Mouse (Mus musculus): ENCODE measurements at regions not wholly inside any gene's neighbourhood (a gene's known extent, or its start where the extent isn't known, plus 50 kb on each side); places are given as distances from the start of the nearest gene placed in this dataset.

- peaks cover 31% of the 10 kb centered on the region for H3K4me1 ChIP-seq (ENCODE audit: control insufficient read depth, insufficient read depth, low read length)
- no peaks in the 10 kb centered on the region for H3K36me3 ChIP-seq (ENCODE audit: control insufficient read depth, insufficient read depth, low read length)
- H3K27ac ChIP-seq (ENCODE audit: low read depth, low read length), result no peak overlapping the region
- no peak overlapping the region for H3K4me3 ChIP-seq (ENCODE audit: low read depth, low read length)
- ATAC-seq, result no peak
- H3K27me3 ChIP-seq (replicated peaks; ENCODE audit: control insufficient read depth, insufficient read depth, low read length), result no peaks in the 10 kb centered on the region
- no peak for DNase-seq (ENCODE audit: low spot score)
- H3K9me3 ChIP-seq (replicated peaks; ENCODE audit: control insufficient read depth, low read length), result no peaks in the 10 kb centered on the region
- H3K9ac ChIP-seq (ENCODE audit: low read length), result no peak overlapping the region
- H3K4me2 ChIP-seq (ENCODE audit: low read length), result no peak overlapping the region
- WGBS, result 95% methylated on average over 7 of the region's 7 CpGs
Measured at GRCm38 (mm10) chr13:44103340-44103739, 318.8 kb downstream of the Cd83 start.

DNA sequence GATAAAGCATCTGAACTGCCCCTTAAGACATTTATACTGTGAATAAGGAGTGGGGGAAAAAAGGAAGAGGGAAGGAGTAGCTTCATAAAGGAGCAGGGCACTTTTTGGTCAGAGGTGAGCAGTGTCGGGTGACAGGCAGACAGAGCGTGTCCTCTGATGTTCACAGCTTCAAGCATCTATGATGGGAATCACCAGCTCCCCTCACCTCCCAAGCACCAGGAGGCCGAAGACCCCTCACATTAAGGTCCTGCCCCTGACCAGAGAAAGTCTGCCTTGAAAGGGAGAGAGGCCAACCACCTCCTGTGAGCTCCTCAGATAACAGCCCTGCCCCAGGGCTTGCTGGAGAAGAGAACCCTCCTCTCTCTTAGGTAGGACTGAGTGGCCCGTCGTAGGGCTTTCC, 320.6 kb downstream of the Cd83 start:
- Histone ChIP-seq H3K27ac (ENCODE audit: low read depth, low read length) (no peak overlapping the region), H3K9me3 (replicated peaks; ENCODE audit: control insufficient read depth, low read length) (no peaks in the 10 kb centered on the region), H3K27me3 (replicated peaks; ENCODE audit: control insufficient read depth, insufficient read depth, low read length) (no peaks in the 10 kb centered on the region), H3K9ac (ENCODE audit: low read length) (no peak overlapping the region), H3K4me1 (ENCODE audit: control insufficient read depth, insufficient read depth, low read length) (peaks cover 16% of the 10 kb centered on the region), H3K4me2 (ENCODE audit: low read length) (no peak overlapping the region), H3K36me3 (ENCODE audit: control insufficient read depth, insufficient read depth, low read length) (no peaks in the 10 kb centered on the region), H3K4me3 (ENCODE audit: low read depth, low read length) (no peak overlapping the region)
- ATAC-seq (no peak), DNase-seq (ENCODE audit: low spot score) (no peak)
- WGBS, result 86% methylated on average over 5 of the region's 5 CpGs

GRCm38 (mm10) chr13:44108695-44109094, 324.1 kb downstream of the Cd83 start:
- Histone ChIP-seq H3K4me3 (ENCODE audit: low read depth, low read length) (no peak overlapping the region), H3K4me1 (ENCODE audit: control insufficient read depth, insufficient read depth, low read length) (no peaks in the 10 kb centered on the region), H3K9ac (ENCODE audit: low read length) (no peak overlapping the region), H3K27ac (ENCODE audit: low read depth, low read length) (no peak overlapping the region), H3K9me3 (replicated peaks; ENCODE audit: control insufficient read depth, low read length) (no peaks in the 10 kb centered on the region), H3K36me3 (ENCODE audit: control insufficient read depth, insufficient read depth, low read length) (no peaks in the 10 kb centered on the region), H3K4me2 (ENCODE audit: low read length) (no peak overlapping the region), H3K27me3 (replicated peaks; ENCODE audit: control insufficient read depth, insufficient read depth, low read length) (no peaks in the 10 kb centered on the region)
- DNase-seq (ENCODE audit: low spot score) (no peak), ATAC-seq (no peak)
- 78% methylated on average over 11 of the region's 11 CpGs for WGBS

- no peak for ATAC-seq
Measured at GRCm38 (mm10) chr13:44113043-44113442, 328.5 kb downstream of the Cd83 start.

GRCm38 (mm10) chr13:44114856-44115255, 330.3 kb downstream of the Cd83 start:
- DNase-seq (ENCODE audit: low spot score) (no peak), ATAC-seq (no peak)
- Histone ChIP-seq H3K27me3 (replicated peaks; ENCODE audit: control insufficient read depth, insufficient read depth, low read length) (no peaks in the 10 kb centered on the region), H3K4me1 (ENCODE audit: control insufficient read depth, insufficient read depth, low read length) (no peaks in the 10 kb centered on the region), H3K4me3 (ENCODE audit: low read depth, low read length) (no peak overlapping the region), H3K36me3 (ENCODE audit: control insufficient read depth, insufficient read depth, low read length) (no peaks in the 10 kb centered on the region), H3K9ac (ENCODE audit: low read length) (no peak overlapping the region), H3K4me2 (ENCODE audit: low read length) (no peak overlapping the region), H3K27ac (ENCODE audit: low read depth, low read length) (no peak overlapping the region), H3K9me3 (replicated peaks; ENCODE audit: control insufficient read depth, low read length) (no peaks in the 10 kb centered on the region)
- 92% methylated on average over 5 of the region's 5 CpGs for WGBS

More at GRCm38 (mm10) chr13:44113043-44113442, 328.5 kb downstream of the Cd83 start:
- no peak for DNase-seq (ENCODE audit: low spot score)
- no peak overlapping the region for H3K4me3 ChIP-seq (ENCODE audit: low read depth, low read length)
- no peak overlapping the region for H3K27ac ChIP-seq (ENCODE audit: low read depth, low read length)
- no peaks in the 10 kb centered on the region for H3K36me3 ChIP-seq (ENCODE audit: control insufficient read depth, insufficient read depth, low read length)
- no peak overlapping the region for H3K9ac ChIP-seq (ENCODE audit: low read length)
- no peaks in the 10 kb centered on the region for H3K27me3 ChIP-seq (replicated peaks; ENCODE audit: control insufficient read depth, insufficient read depth, low read length)
- H3K4me1 ChIP-seq (ENCODE audit: control insufficient read depth, insufficient read depth, low read length), result no peaks in the 10 kb centered on the region
- H3K4me2 ChIP-seq (ENCODE audit: low read length), result no peak overlapping the region
- 94% methylated on average over 5 of the region's 5 CpGs for WGBS
- no peaks in the 10 kb centered on the region for H3K9me3 ChIP-seq (replicated peaks; ENCODE audit: control insufficient read depth, low read length)

DNA sequence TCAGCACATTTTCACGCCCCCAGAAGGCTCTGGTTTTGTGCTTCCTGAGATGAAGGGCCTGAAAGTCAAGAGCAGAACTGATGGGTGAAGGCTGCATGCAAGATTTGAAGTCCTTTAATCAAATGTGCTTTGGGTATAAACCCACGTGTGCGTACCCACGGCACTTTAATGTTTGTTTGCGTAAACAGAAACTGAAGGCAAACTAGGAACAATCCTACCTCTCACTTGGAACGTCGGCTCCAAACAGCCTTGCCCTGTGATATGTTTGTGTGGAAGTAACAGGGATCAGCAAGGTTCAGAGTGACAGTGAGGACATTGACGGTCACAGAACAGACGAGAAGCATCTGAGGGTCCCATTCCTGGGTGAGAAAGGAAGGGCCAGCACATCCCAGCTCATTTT, 333.3 kb downstream of the Cd83 start:
- H3K9me3 ChIP-seq (replicated peaks; ENCODE audit: control insufficient read depth, low read length), result no peaks in the 10 kb centered on the region
- DNase-seq (ENCODE audit: low spot score) (no peak), ATAC-seq (no peak)
- no peak overlapping the region for H3K4me3 ChIP-seq (ENCODE audit: low read depth, low read length)
- WGBS, result 86% methylated on average over 9 of the region's 9 CpGs
- no peak overlapping the region for H3K9ac ChIP-seq (ENCODE audit: low read length)
- no peak overlapping the region for H3K4me2 ChIP-seq (ENCODE audit: low read length)
- H3K27ac ChIP-seq (ENCODE audit: low read depth, low read length), result no peak overlapping the region
- no peaks in the 10 kb centered on the region for H3K27me3 ChIP-seq (replicated peaks; ENCODE audit: control insufficient read depth, insufficient read depth, low read length)
- peaks cover 14% of the 10 kb centered on the region for H3K4me1 ChIP-seq (ENCODE audit: control insufficient read depth, insufficient read depth, low read length)
- no peaks in the 10 kb centered on the region for H3K36me3 ChIP-seq (ENCODE audit: control insufficient read depth, insufficient read depth, low read length)

GRCm38 (mm10) chr13:44118846-44119245, 334.3 kb downstream of the Cd83 start:
- no peak overlapping the region for H3K4me2 ChIP-seq (ENCODE audit: low read length)
- 85% methylated on average over 6 of the region's 6 CpGs for WGBS
- no peaks in the 10 kb centered on the region for H3K27me3 ChIP-seq (replicated peaks; ENCODE audit: control insufficient read depth, insufficient read depth, low read length)
- H3K4me1 ChIP-seq (ENCODE audit: control insufficient read depth, insufficient read depth, low read length), result peaks cover 14% of the 10 kb centered on the region
- no peak overlapping the region for H3K4me3 ChIP-seq (ENCODE audit: low read depth, low read length)
- H3K36me3 ChIP-seq (ENCODE audit: control insufficient read depth, insufficient read depth, low read length), result no peaks in the 10 kb centered on the region
- no peak for DNase-seq (ENCODE audit: low spot score)
- H3K9me3 ChIP-seq (replicated peaks; ENCODE audit: control insufficient read depth, low read length), result no peaks in the 10 kb centered on the region
- H3K9ac ChIP-seq (ENCODE audit: low read length), result no peak overlapping the region
- H3K27ac ChIP-seq (ENCODE audit: low read depth, low read length), result no peak overlapping the region
- ATAC-seq, result no peak

DNA sequence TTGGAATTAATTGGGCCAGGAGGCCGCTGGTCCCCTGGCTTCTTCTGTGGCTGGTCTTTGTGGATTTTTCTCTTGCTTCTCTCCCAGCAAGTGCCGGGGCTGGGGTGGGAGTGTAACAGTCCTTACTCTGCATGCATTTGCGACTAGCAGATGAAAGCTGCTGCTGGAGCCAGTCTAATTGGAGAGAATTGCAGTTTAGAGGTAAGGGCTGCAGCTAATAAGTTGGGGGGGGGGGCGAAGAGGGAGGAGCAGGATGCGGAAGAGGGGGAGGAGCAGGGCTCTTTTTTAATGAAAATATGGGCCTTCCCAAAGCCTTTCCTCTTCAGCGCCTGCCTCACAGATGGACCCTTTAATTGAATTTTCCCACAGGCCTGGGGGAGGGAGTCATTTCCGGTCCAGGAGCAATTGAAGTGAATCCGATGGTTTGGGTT, 336.7 kb downstream of the Cd83 start:
- Histone ChIP-seq H3K36me3 (ENCODE audit: control insufficient read depth, insufficient read depth, low read length) (no peaks in the 10 kb centered on the region), H3K4me3 (ENCODE audit: low read depth, low read length) (no peak overlapping the region), H3K27me3 (replicated peaks; ENCODE audit: control insufficient read depth, insufficient read depth, low read length) (no peaks in the 10 kb centered on the region), H3K4me2 (ENCODE audit: low read length) (peak overlapping the region; percentile 9; the same call in 1 of the 2 replicates), H3K9ac (ENCODE audit: low read length) (no peak overlapping the region), H3K4me1 (ENCODE audit: control insufficient read depth, insufficient read depth, low read length) (peaks cover 14% of the 10 kb centered on the region), H3K27ac (ENCODE audit: low read depth, low read length) (peak overlapping the region; percentile 67), H3K9me3 (replicated peaks; ENCODE audit: control insufficient read depth, low read length) (no peaks in the 10 kb centered on the region)
- ATAC-seq, result peak; percentile 73
- WGBS, result 3% methylated on average over 7 of the region's 8 CpGs
- DNase-seq (ENCODE audit: low spot score), result peak; percentile 74

- 53% methylated on average over 7 of the region's 7 CpGs for WGBS
- H3K36me3 ChIP-seq (ENCODE audit: control insufficient read depth, insufficient read depth, low read length), result no peaks in the 10 kb centered on the region
- no peak overlapping the region for H3K27ac ChIP-seq (ENCODE audit: low read depth, low read length)
- no peaks in the 10 kb centered on the region for H3K27me3 ChIP-seq (replicated peaks; ENCODE audit: control insufficient read depth, insufficient read depth, low read length)
- H3K4me2 ChIP-seq (ENCODE audit: low read length), result no peak overlapping the region
- H3K4me1 ChIP-seq (ENCODE audit: control insufficient read depth, insufficient read depth, low read length), result peaks cover 14% of the 10 kb centered on the region
- H3K9ac ChIP-seq (ENCODE audit: low read length), result no peak overlapping the region
- DNase-seq (ENCODE audit: low spot score) (no peak), ATAC-seq (0 out of 2 replicates have a peak, but pooled peaks have one; percentile 34)
- no peaks in the 10 kb centered on the region for H3K9me3 ChIP-seq (replicated peaks; ENCODE audit: control insufficient read depth, low read length)
- H3K4me3 ChIP-seq (ENCODE audit: low read depth, low read length), result no peak overlapping the region
Measured at GRCm38 (mm10) chr13:44121932-44122331, 337.4 kb downstream of the Cd83 start.
